ENCODE assay signal across 15 mouse cellular contexts in the genomic region with DNA sequence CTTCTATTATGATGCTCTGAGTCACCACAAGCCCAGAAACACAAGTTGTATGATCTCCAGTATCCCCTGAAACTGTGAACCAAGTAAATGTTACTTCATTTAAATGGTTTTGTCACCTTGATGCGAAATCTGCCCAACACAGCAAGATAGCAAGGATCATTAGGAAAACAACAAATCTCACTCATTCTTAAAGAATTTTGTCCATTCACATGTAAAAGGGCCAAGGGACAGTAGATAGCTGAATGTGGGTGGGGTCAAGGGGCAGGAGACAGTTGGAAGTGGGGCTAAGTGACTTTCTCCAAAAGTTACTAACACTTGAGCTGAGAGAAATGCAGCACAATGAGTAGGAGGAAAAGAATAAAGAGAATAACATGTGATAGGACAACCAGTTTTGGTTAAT.
"Had no signal": no experiment of that assay in that cellular context is flagged by ENCODE, and none has a peak within 500 bp of the region (broad histone marks: within the 10 kb centered on the region; RNA-seq: fewer than 3 reads in every experiment).

No protein-coding gene starts in this region.

- DNase-seq: cerebellum, adult 9-10 months; cerebellum, adult 9-11 months; cerebellum, postnatal 10 days; cerebellum, postnatal 14 days; cerebellum, postnatal 25 days; cerebellum, postnatal 36 days; embryo, embryonic 11 days; forebrain, postnatal 0 days; gastrocnemius, adult 2 months; gastrocnemius, postnatal 10 days; gastrocnemius, postnatal 14 days; gastrocnemius, postnatal 25 days; gastrocnemius, postnatal 36 days; heart, adult 18-20 months; heart, adult 2 months had no signal
